Mouse (Mus musculus): Measurements from ENCODE around the gene Spaca4. TPM values are rescaled to one million over a fixed set of nuclear protein-coding genes. Genes with fewer than 3 reads are reported as not detected.

Spaca4 gene
- polyA plus RNA-seq, 1 experiment: not detected

GRCm38 (mm10) chr7:45682144-45683126, 43.2 kb downstream of the Spaca4 start:
- Histone ChIP-seq H3K4me3 (ENCODE audit: insufficient read depth, low read depth, low read length) (peak overlapping the region; percentile 32), H3K27ac (replicated peaks; ENCODE audit: low read depth, low read length) (peak overlapping the region; percentile 72), H3K4me1 (ENCODE audit: control insufficient read depth, insufficient read depth, insufficient read length, low read length) (peaks cover 24% of the 10 kb centered on the region)

DNA sequence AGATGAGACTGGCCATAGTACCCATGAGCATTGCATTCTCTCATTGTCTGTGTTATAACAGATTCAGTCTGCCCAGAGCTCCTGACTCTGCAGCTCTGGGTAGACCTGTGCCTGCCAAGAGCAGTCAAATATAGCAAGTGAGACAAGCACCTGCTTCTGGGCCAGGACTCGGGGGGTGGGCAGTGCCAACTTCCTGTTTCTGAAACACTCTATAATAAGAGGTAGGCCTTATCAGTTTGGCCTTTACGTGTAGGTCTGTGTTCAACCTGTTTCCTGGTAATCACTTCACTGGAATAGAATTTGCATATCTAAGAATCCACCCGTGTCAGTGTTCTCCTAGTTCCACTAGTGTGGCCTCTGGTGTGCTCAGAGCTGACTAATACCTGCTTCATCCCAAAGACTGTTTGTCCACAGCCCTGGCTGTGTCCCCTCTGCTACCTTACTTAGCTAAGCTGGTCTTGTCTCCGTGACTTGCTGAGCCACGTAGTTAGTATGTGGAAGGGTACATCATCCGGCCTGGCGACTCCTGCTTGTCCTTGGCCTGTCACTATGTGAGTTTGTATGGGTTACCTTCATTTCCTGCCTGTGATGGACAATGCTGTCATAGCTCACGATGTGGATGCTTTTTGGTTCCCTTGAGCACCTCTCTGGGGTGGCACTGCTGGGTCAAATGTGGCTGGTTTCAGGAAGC, 44.4 kb downstream of the Spaca4 start:
- H3K27ac ChIP-seq (replicated peaks; ENCODE audit: low read depth, low read length): peak overlapping the region; percentile 94
- H3K4me3 ChIP-seq (ENCODE audit: insufficient read depth, low read depth, low read length): no peak overlapping the region
- H3K4me1 ChIP-seq (ENCODE audit: control insufficient read depth, insufficient read depth, insufficient read length, low read length): peaks cover 24% of the 10 kb centered on the region

DNA sequence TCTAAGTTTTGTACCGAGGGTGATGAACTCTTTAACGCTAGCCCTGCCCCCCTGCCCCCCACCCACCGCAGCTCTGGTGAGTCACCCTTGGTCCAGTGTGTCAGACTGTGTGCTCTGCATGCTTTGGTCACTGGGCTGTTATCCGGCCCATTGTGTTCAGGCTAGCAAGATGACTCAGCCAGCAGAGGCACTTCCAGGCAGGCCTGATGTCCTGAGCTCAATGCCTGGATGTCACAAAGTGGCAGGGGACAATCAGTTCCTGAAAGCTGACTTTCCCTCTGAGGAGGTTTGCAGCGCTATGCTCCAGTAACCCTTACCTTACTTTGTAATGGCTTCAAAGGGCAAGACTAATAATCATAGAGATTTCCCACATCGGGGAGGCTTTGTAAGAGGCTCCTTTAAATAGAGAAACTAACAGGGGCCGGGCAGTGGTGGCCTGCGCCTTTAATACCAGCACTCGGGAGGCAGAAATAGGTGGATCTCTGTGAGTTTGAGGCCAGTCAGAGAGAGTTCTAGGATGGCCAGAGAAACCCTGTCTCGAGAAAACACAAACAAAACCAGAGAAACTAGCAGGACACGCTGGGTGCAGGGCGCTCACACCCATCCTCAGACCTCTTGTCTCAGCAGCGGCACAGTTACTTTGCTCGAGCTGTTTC, 45.5 kb downstream of the Spaca4 start:
- H3K4me3 ChIP-seq (ENCODE audit: insufficient read depth, low read depth, low read length): no peak overlapping the region
- H3K4me1 ChIP-seq (ENCODE audit: control insufficient read depth, insufficient read depth, insufficient read length, low read length): peaks cover 24% of the 10 kb centered on the region
- H3K27ac ChIP-seq (replicated peaks; ENCODE audit: low read depth, low read length): peak overlapping the region; percentile 94

DNA sequence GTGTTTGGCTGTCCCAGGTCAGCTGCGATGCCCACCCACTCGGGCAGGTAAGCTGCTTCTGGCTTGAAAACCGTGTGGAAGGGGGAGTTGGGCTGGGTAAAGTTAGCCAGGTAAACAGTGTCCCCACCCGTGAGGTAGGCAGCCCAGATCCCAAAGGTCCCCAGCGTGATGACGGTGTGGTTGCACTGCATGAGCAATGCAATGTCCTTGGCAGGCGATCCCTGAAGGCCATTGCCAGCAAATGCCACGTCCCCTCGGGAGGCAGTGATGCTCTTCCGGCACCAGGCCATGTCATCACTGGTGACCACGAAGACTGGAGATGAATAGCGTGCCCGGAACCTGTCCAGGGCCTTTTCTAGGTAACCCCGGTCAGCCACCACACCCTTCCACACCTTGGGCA, 47.1 kb downstream of the Spaca4 start:
- H3K4me1 ChIP-seq (ENCODE audit: control insufficient read depth, insufficient read depth, insufficient read length, low read length): peaks cover 24% of the 10 kb centered on the region
- no peak overlapping the region for H3K4me3 ChIP-seq (ENCODE audit: insufficient read depth, low read depth, low read length)

GRCm38 (mm10) chr7:45677627-45678295, 47.9 kb downstream of the Spaca4 start:
- H3K4me3 ChIP-seq (ENCODE audit: insufficient read depth, low read depth, low read length): no peak overlapping the region
- no peak overlapping the region for H3K27ac ChIP-seq (replicated peaks; ENCODE audit: low read depth, low read length)
- H3K4me1 ChIP-seq (ENCODE audit: control insufficient read depth, insufficient read depth, insufficient read length, low read length): peaks cover 24% of the 10 kb centered on the region

More for the DNA sequence above, 47.1 kb downstream of the Spaca4 start:
- H3K27ac ChIP-seq (replicated peaks; ENCODE audit: low read depth, low read length): no peak overlapping the region

Other genes starting within 250 kb of the Spaca4 start
- not detected in 2 replicates for gene Tulp2, start 243.9 kb downstream of the Spaca4 start, polyA plus RNA-seq (2012; ENCODE audit: insufficient read depth, insufficient read length, missing spikeins)
- gene Gm45808, start 239.0 kb downstream of the Spaca4 start, polyA plus RNA-seq (2012; ENCODE audit: insufficient read depth, insufficient read length, missing spikeins): 6.9 TPM in 1 of 2 replicates, not detected in the other
- gene Dhdh, start 237.0 kb downstream of the Spaca4 start, polyA plus RNA-seq (2012; ENCODE audit: insufficient read depth, insufficient read length, missing spikeins): 145 and 190 TPM in 2 replicates
- 78.6 and 108 TPM in 2 replicates for gene Nucb1, start 215.4 kb downstream of the Spaca4 start, polyA plus RNA-seq (2012; ENCODE audit: insufficient read depth, insufficient read length, missing spikeins)
- 12.6 and 24.6 TPM in 2 replicates for gene Ppp1r15a, start 199.5 kb downstream of the Spaca4 start, polyA plus RNA-seq (2012; ENCODE audit: insufficient read depth, insufficient read length, missing spikeins)
- 1.9 and 3.3 TPM in 2 replicates for gene Plekha4, start 199.5 kb downstream of the Spaca4 start, polyA plus RNA-seq (2012; ENCODE audit: insufficient read depth, insufficient read length, missing spikeins)
- gene Hsd17b14, start 170.9 kb downstream of the Spaca4 start, polyA plus RNA-seq (2012; ENCODE audit: insufficient read depth, insufficient read length, missing spikeins): not detected in 2 replicates
- 82.0 and 135 TPM in 2 replicates for gene Bcat2, start 155.7 kb downstream of the Spaca4 start, polyA plus RNA-seq (2012; ENCODE audit: insufficient read depth, insufficient read length, missing spikeins)
- 2.0 TPM in 1 of 2 replicates, not detected in the other for gene Fgf21, start 110.3 kb downstream of the Spaca4 start, polyA plus RNA-seq (2012; ENCODE audit: insufficient read depth, insufficient read length, missing spikeins)
- not detected in 2 replicates for gene Fut1, start 108.5 kb downstream of the Spaca4 start, polyA plus RNA-seq (2012; ENCODE audit: insufficient read depth, insufficient read length, missing spikeins)
- 0.63 TPM in 1 of 2 replicates, not detected in the other for gene Izumo1, start 104.0 kb downstream of the Spaca4 start, polyA plus RNA-seq (2012; ENCODE audit: insufficient read depth, insufficient read length, missing spikeins)
- gene Rasip1, start 98.3 kb downstream of the Spaca4 start, polyA plus RNA-seq (2012; ENCODE audit: insufficient read depth, insufficient read length, missing spikeins): 4.3 and 9.3 TPM in 2 replicates
- 1.5 TPM in 1 of 2 replicates, not detected in the other for gene Mamstr, start 85.8 kb downstream of the Spaca4 start, polyA plus RNA-seq (2012; ENCODE audit: insufficient read depth, insufficient read length, missing spikeins)
- not detected in 2 replicates for gene Fut2, start 59.4 kb downstream of the Spaca4 start, polyA plus RNA-seq (2012; ENCODE audit: insufficient read depth, insufficient read length, missing spikeins)
- gene Ntn5, start 41.8 kb downstream of the Spaca4 start, polyA plus RNA-seq (2012; ENCODE audit: insufficient read depth, insufficient read length, missing spikeins): not detected in 2 replicates
- gene Sec1, start 31.4 kb downstream of the Spaca4 start, polyA plus RNA-seq (2012; ENCODE audit: insufficient read depth, insufficient read length, missing spikeins): not detected in 2 replicates
- 12.1 and 17.1 TPM in 2 replicates for gene Car11, start 26.0 kb downstream of the Spaca4 start, polyA plus RNA-seq (2012; ENCODE audit: insufficient read depth, insufficient read length, missing spikeins)
- 23.3 and 31.5 TPM in 2 replicates for gene Dbp, start 20.7 kb downstream of the Spaca4 start, polyA plus RNA-seq (2012; ENCODE audit: insufficient read depth, insufficient read length, missing spikeins)
- gene Rpl18, start 10.4 kb downstream of the Spaca4 start, polyA plus RNA-seq (2012; ENCODE audit: insufficient read depth, insufficient read length, missing spikeins): 445 and 504 TPM in 2 replicates
- 9.2 and 9.9 TPM in 2 replicates for gene Sphk2, start 7.8 kb downstream of the Spaca4 start, polyA plus RNA-seq (2012; ENCODE audit: insufficient read depth, insufficient read length, missing spikeins)
- not detected in 2 replicates for gene Fam83e, start 4.6 kb downstream of the Spaca4 start, polyA plus RNA-seq (2012; ENCODE audit: insufficient read depth, insufficient read length, missing spikeins)
- gene Lmtk3, start 57.9 kb upstream of the Spaca4 start, polyA plus RNA-seq (2012; ENCODE audit: insufficient read depth, insufficient read length, missing spikeins): 0.36 and 0.46 TPM in 2 replicates
- gene Sult2b1, start 58.9 kb upstream of the Spaca4 start, polyA plus RNA-seq (2012; ENCODE audit: insufficient read depth, insufficient read length, missing spikeins): 0.87 and 1.1 TPM in 2 replicates
- gene Cyth2, start 88.8 kb upstream of the Spaca4 start, polyA plus RNA-seq (2012; ENCODE audit: insufficient read depth, insufficient read length, missing spikeins): 39.1 and 45.5 TPM in 2 replicates
- gene Kcnj14, start 99.0 kb upstream of the Spaca4 start, polyA plus RNA-seq (2012; ENCODE audit: insufficient read depth, insufficient read length, missing spikeins): 1.1 TPM in 1 of 2 replicates, not detected in the other
- 5.5 and 6.6 TPM in 2 replicates for gene Grwd1, start 105.1 kb upstream of the Spaca4 start, polyA plus RNA-seq (2012; ENCODE audit: insufficient read depth, insufficient read length, missing spikeins)
- gene Kdelr1, start 147.0 kb upstream of the Spaca4 start, polyA plus RNA-seq (2012; ENCODE audit: insufficient read depth, insufficient read length, missing spikeins): 95.6 and 96.1 TPM in 2 replicates
- not detected in 2 replicates for gene Grin2d, start 152.6 kb upstream of the Spaca4 start, polyA plus RNA-seq (2012; ENCODE audit: insufficient read depth, insufficient read length, missing spikeins)
- not detected in 2 replicates for gene Syngr4, start 170.9 kb upstream of the Spaca4 start, polyA plus RNA-seq (2012; ENCODE audit: insufficient read depth, insufficient read length, missing spikeins)
- 151 and 189 TPM in 2 replicates for gene Tmem143, start 171.1 kb upstream of the Spaca4 start, polyA plus RNA-seq (2012; ENCODE audit: insufficient read depth, insufficient read length, missing spikeins)
- gene Emp3, start 195.6 kb upstream of the Spaca4 start, polyA plus RNA-seq (2012; ENCODE audit: insufficient read depth, insufficient read length, missing spikeins): 18.1 and 29.0 TPM in 2 replicates
- gene Ccdc114, start 198.3 kb upstream of the Spaca4 start, polyA plus RNA-seq (2012; ENCODE audit: insufficient read depth, insufficient read length, missing spikeins): 1.2 and 1.7 TPM in 2 replicates